8 mouse cellular contexts compared by ENCODE assay signal in genomic region chr1:60862951-60863461, GRCm38 (mm10). TPM values are rescaled to one million over a fixed set of nuclear protein-coding genes. Genes with fewer than 3 reads are reported as not detected.
DNase-seq lines count a peak whose midpoint lies in the region; ATAC-seq lines count a peak whose summit lies in the region.

No protein-coding gene starts in this region.

- H3K4me3 ChIP-seq in forebrain, embryonic 13.5 days, result no peak overlapping the region
- H3K4me3 ChIP-seq in forebrain, embryonic 12.5 days (replicated peaks), result no peak overlapping the region
- no peak overlapping the region for H3K4me3 ChIP-seq in embryonic facial prominence, embryonic 15.5 days (replicated peaks)
- H3K4me3 ChIP-seq in liver, embryonic 12.5 days, result no peak overlapping the region

- ATAC-seq in forebrain, embryonic 13.5 days, result no peak
- ATAC-seq in forebrain, embryonic 12.5 days (ENCODE audit: low FRiP score), result no peak
- 0 out of 2 replicates have a peak, but pooled peaks have one; percentile 53 for ATAC-seq in embryonic facial prominence, embryonic 15.5 days (ENCODE audit: insufficient number of reproducible peaks, low FRiP score, low TSS enrichment, low read depth)
- ATAC-seq in liver, embryonic 12.5 days, result peak; percentile 32; the same call in 1 of the 2 replicates

- H3K27me3 ChIP-seq in forebrain, embryonic 13.5 days, result no peaks in the 10 kb centered on the region
- H3K27me3 ChIP-seq in forebrain, embryonic 12.5 days, result no peaks in the 10 kb centered on the region
- H3K27me3 ChIP-seq in embryonic facial prominence, embryonic 15.5 days, result 0 out of 2 replicates have a peak, but pooled peaks cover 3% of the 10 kb centered on the region
- no peaks in the 10 kb centered on the region for H3K27me3 ChIP-seq in liver, embryonic 12.5 days (replicated peaks)

- WGBS in forebrain, embryonic 13.5 days, result 55% methylated on average over 13 of the region's 13 CpGs
- 60% methylated on average over 13 of the region's 13 CpGs for WGBS in forebrain, embryonic 12.5 days
- WGBS in embryonic facial prominence, embryonic 15.5 days, result 45% methylated on average over 13 of the region's 13 CpGs
- 17% methylated on average over 13 of the region's 13 CpGs for WGBS in liver, embryonic 12.5 days (ENCODE audit: insufficient replicate concordance)

- H3K36me3 ChIP-seq in forebrain, embryonic 13.5 days (ENCODE audit: poor library complexity, severe bottlenecking), result no peaks in the 10 kb centered on the region
- H3K36me3 ChIP-seq in forebrain, embryonic 12.5 days (replicated peaks), result no peaks in the 10 kb centered on the region
- no peaks in the 10 kb centered on the region for H3K36me3 ChIP-seq in embryonic facial prominence, embryonic 15.5 days
- H3K36me3 ChIP-seq in liver, embryonic 12.5 days, result no peaks in the 10 kb centered on the region

- no peaks in the 10 kb centered on the region for H3K9me3 ChIP-seq in forebrain, embryonic 13.5 days (replicated peaks)
- no peaks in the 10 kb centered on the region for H3K9me3 ChIP-seq in forebrain, embryonic 12.5 days
- no peaks in the 10 kb centered on the region for H3K9me3 ChIP-seq in embryonic facial prominence, embryonic 15.5 days (replicated peaks)
- H3K9me3 ChIP-seq in liver, embryonic 12.5 days (replicated peaks), result no peaks in the 10 kb centered on the region

- H3K4me1 ChIP-seq in forebrain, embryonic 13.5 days, result peaks cover 5% of the 10 kb centered on the region; the same call in 1 of the 2 replicates
- H3K4me1 ChIP-seq in forebrain, embryonic 12.5 days, result peaks cover 6% of the 10 kb centered on the region; the same call in 1 of the 2 replicates
- H3K4me1 ChIP-seq in embryonic facial prominence, embryonic 15.5 days, result peaks cover 3% of the 10 kb centered on the region; the same call in 1 of the 2 replicates
- peaks cover 20% of the 10 kb centered on the region; the same call in 1 of the 2 replicates for H3K4me1 ChIP-seq in liver, embryonic 12.5 days

- DNase-seq in induced T-regulatory cell, adult 2 months (ENCODE audit: low read depth), result peak; percentile 63
- DNase-seq in cerebellum, postnatal 4 days (ENCODE audit: low spot score in 2 of 2), result no peak
- no peak for DNase-seq in layer of hippocampus, adult 18-20 months (ENCODE audit: low spot score in 2 of 2)
- DNase-seq in thymus, adult 18-20 months, result no peak

- peak overlapping the region; percentile 10; the same call in 1 of the 2 replicates for H3K27ac ChIP-seq in forebrain, embryonic 13.5 days
- no peak overlapping the region for H3K27ac ChIP-seq in forebrain, embryonic 12.5 days
- H3K27ac ChIP-seq in embryonic facial prominence, embryonic 15.5 days (replicated peaks), result peak overlapping the region; percentile 60; the same call in 1 of the 2 replicates
- H3K27ac ChIP-seq in liver, embryonic 12.5 days, result peak overlapping the region; percentile 56; the same call in 1 of the 2 replicates

- H3K4me2 ChIP-seq in forebrain, embryonic 13.5 days, result no peak overlapping the region
- H3K4me2 ChIP-seq in forebrain, embryonic 12.5 days, result no peak overlapping the region
- no peak overlapping the region for H3K4me2 ChIP-seq in embryonic facial prominence, embryonic 15.5 days (replicated peaks)
- H3K4me2 ChIP-seq in liver, embryonic 12.5 days, result 0 out of 2 replicates have a peak overlapping the region, but pooled peaks have one; percentile 3

- H3K9ac ChIP-seq in forebrain, embryonic 13.5 days, result no peak overlapping the region
- no peak overlapping the region for H3K9ac ChIP-seq in forebrain, embryonic 12.5 days
- no peak overlapping the region for H3K9ac ChIP-seq in embryonic facial prominence, embryonic 15.5 days
- H3K9ac ChIP-seq in liver, embryonic 12.5 days, result no peak overlapping the region

RNA-seq across cellular contexts. Expression of gene Ctla4, which starts 23.8 kb away (rescaled TPM):
- polyA plus RNA-seq in forebrain, embryonic 13.5 days (2015; fragmentation: Nextera tagmentation; extraction: Ambion mirVana), result not detected in 2 replicates
- not detected in 2 replicates for polyA plus RNA-seq in forebrain, embryonic 12.5 days (2016; fragmentation: Nextera tagmentation; extraction: Ambion mirVana)
- polyA plus RNA-seq in embryonic facial prominence, embryonic 15.5 days (2015; fragmentation: Nextera tagmentation; extraction: Ambion mirVana), result not detected in 2 replicates
- polyA plus RNA-seq in liver, embryonic 12.5 days (2016; fragmentation: Nextera tagmentation; extraction: Ambion mirVana), result not detected in 2 replicates
- total RNA-seq in layer of hippocampus, adult 18-20 months (2021), result not detected

Comparison
In these comparisons a context has a peak if more than half of its experiments do, and no peak if none do; other contexts are left out.
1. ATAC-seq: peak in embryonic facial prominence, embryonic 15.5 days (single experiment) and liver, embryonic 12.5 days (single experiment); none in forebrain, embryonic 13.5 days (single experiment) and forebrain, embryonic 12.5 days (single experiment).